Mouse (Mus musculus) testis, adult 2 months (tissue): ENCODE measurements around the gene Cic. TPM values are rescaled to one million over a fixed set of nuclear protein-coding genes. Genes with fewer than 3 reads are reported as not detected.

Source experiments
- H3K27ac ChIP-seq: fragments of 200-500 bp; 2 replicates; pipeline ENCODE4 v1.5.1; 2012; ENCODE audit warnings: low read depth, low read length; ENCODE audit not compliant: control insufficient read depth, insufficient read depth
- H3K27me3 ChIP-seq: fragments of 200-500 bp; 2 replicates; pipeline ENCODE4 v1.6.1; 2012; ENCODE audit warnings: mild to moderate bottlenecking, low read length, moderate library complexity; ENCODE audit not compliant: control insufficient read depth, insufficient read depth
- H3K36me3 ChIP-seq: fragments of 200-500 bp; 2 replicates; pipeline ENCODE4 v1.6.1; 2012; ENCODE audit warnings: mild to moderate bottlenecking, low read length; ENCODE audit not compliant: control insufficient read depth, insufficient read depth
- H3K4me1 ChIP-seq: fragments of 200-500 bp; 2 replicates; pipeline ENCODE4 v1.6.1; 2012; ENCODE audit warnings: low read length; ENCODE audit not compliant: control insufficient read depth, insufficient read depth
- H3K4me3 ChIP-seq: fragments of 200-500 bp; 2 replicates; pipeline ENCODE4 v1.5.1; 2012; ENCODE audit warnings: low read depth, mild to moderate bottlenecking, low read length, moderate library complexity, mixed read lengths; ENCODE audit not compliant: control insufficient read depth
- CTCF ChIP-seq: fragments of 200-500 bp; IDR thresholded peaks from 2 replicates; pipeline ENCODE4 v1.5.1; 2012; ENCODE audit warnings: low read depth, mild to moderate bottlenecking, inconsistent platforms, low read length, moderate library complexity; ENCODE audit not compliant: control insufficient read depth, insufficient read depth, insufficient replicate concordance
- POLR2A ChIP-seq: fragments of 200-500 bp; IDR thresholded peaks from 2 replicates; pipeline ENCODE4 v1.6.1; 2012; ENCODE audit warnings: low read depth, mild to moderate bottlenecking, inconsistent platforms, low read length, moderate library complexity; ENCODE audit not compliant: control insufficient read depth
- polyA plus RNA-seq: library from polyadenylated mRNA; depleted of rRNA; stranded (reverse); fragments of >200 nt; gene quantifications from 2 replicates; pipeline ENCODE4 v1.2.3, GENCODE M21; 2012

Gene Cic
- polyA plus RNA-seq, 1 experiment = 41.8 TPM

DNA sequence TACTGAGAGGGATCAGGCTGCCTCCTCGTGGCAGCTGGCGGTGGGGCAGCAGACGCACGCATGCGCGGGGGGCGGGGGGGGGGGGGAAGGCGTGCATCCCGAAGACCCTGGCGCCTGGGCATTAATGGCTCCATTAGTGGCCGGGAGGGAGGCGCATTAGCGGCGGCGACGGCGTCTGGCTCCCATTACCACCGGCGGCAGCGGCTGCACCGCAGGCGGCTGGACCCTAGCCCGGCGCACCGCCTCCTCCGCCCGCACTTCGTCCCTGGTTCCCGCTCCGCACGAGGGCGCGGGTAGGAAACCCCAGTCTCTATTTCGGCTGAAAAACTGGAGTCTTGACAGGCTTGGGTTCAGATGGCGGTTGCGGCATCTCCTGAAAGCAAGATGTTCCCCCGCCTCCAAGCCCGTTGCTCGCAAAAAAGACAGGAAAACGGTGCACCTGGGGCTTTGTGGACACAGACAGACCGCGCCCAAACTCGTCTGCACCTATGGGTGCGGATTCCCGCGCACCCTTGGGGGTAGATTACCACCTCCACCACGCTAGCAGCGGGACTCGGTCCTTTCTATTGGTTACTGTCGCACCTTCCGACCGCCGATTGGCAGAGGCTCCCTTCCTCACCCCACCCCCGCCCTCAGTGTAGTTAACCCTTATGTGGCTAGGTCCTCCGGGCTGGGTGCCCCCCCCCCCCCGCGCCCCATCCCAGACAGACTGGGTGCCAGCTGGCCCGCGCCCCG is 11.0 kb downstream of the Cic start:
- Histone ChIP-seq H3K4me3 (peak overlapping the region; percentile 69), H3K27ac (peak overlapping the region; percentile 89), H3K36me3 (no peaks in the 10 kb centered on the region), H3K27me3 (no peaks in the 10 kb centered on the region), H3K4me1 (peaks cover 44% of the 10 kb centered on the region)
- peak; percentile 44; the same call in 1 of the 2 replicates for TF ChIP-seq CTCF
- peak; percentile 44; the same call in 1 of the 2 replicates for TF ChIP-seq POLR2A

DNA sequence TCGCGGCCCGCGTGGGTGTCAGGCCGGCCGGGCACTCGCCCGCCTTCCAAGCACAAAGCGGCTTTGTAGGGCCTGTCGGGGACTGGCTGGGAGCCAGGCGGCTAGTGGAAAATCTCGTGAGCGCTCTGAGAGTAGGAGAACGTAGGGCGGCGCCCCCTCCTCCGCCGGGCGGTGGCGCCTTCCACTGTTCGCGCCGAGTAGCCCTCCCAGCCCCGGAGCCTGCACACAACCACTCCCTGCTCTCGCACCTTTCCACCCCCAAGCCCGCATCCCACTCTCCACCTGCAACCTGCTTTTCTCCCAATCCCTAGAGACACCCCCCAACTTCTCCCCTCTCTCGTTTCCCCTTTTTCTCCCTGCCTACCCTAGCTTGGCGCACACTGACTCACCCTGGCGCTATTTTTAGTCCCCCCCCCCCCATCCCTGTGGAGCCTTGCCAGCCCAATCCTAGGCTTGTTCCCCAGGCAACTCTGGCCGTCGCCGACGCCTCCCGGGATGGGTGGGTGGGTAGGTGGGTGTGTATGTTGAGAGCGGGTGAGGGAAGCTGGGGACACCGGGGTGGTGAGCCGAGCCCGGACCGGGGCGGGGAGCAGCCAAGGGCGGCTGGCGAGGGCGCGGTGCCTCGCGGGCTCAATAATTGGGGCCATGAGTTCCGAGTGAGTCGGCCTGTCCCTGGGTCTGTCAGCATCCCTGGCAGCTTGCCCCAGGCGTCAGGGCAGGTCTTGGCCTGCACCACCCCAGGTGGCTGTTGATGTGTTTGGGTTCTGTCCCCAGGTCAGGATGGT is 11.8 kb downstream of the Cic start:
- Histone ChIP-seq H3K27ac (peak overlapping the region; percentile 87), H3K4me3 (peak overlapping the region; percentile 69), H3K27me3 (no peaks in the 10 kb centered on the region), H3K4me1 (peaks cover 48% of the 10 kb centered on the region), H3K36me3 (no peaks in the 10 kb centered on the region)
- TF ChIP-seq POLR2A (no peak; the same call in 1 of the 2 replicates), CTCF (no peak)

DNA sequence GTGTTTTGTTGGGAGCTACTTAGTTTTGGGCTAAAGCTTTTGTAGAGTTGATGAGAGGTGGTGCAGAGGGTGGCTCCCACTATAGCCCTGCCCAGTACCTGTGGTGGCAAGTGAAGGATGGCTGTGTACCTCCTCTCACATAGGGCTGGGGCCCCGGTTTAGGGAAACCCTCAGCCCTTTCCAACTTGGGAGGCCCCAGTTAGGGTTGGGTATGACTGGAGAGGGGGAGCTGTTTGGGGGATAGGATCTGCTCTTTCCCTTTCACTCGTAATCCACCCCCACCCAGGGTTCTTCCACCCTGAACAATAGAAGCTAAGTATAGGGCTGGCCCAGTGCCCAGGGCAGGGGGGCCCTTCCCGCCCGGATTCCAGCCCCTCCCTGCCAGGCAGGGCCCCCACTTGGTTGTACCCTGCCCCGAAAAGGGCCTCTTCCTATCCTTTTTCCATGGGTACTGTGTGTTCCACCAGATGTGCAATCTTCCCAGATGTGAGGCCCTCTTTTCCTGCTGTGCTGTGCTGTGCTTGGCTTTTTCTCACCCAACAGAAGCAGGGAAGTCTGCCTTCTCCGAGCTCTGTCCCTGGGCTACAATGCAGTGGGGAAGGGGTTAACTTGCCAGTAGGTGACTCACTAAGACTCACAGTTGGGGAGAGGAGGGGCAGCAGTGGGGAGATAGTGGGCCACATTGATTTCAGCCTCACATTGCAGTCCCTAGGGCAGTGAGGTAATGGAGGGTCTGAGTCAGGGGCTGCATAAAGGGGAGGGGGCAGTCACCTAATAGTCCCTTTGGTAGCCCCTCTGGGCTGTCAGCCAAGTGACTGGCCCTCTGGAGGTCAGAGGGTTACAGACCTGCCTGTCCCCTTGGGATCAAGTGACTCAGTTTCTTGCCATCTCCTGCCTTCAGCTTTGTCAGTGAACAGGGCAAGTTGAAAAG is 12.6 kb downstream of the Cic start:
- Histone ChIP-seq H3K4me1 (peaks cover 50% of the 10 kb centered on the region), H3K27me3 (no peaks in the 10 kb centered on the region), H3K36me3 (peaks cover 2% of the 10 kb centered on the region; the same call in 1 of the 2 replicates), H3K27ac (peak overlapping the region; percentile 87), H3K4me3 (peak overlapping the region; percentile 69; the same call in 1 of the 2 replicates)
- TF ChIP-seq CTCF (no peak), POLR2A (no peak)

DNA sequence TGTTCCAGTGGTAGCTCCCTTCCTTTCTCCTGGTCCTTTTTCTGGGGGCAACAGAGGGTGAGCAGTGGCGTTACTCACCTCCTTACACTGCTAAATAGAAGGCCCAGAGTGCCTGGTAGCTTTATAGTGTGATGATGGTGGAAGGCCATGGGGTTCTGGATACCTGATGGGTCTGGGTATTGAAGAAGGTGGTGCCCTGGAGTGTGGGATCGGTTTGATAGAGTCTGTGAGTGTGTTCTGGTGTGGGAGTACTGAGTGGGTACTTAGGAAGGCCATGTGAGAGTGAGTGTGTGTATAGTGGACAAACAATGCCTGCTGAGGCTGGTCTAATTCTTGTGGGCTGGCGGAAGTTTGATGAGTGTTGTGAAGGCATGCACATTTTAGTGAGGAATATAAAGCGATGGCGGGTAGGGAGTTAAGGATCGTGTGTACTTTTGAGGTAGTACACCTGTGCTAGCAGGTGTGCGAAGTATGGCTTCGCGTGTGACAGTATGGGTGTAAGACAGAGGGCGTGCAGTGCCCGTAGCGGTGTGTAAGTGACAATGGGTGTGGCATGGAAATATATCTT is 13.7 kb downstream of the Cic start:
- Histone ChIP-seq H3K4me3 (peak overlapping the region; percentile 64), H3K27me3 (no peaks in the 10 kb centered on the region), H3K36me3 (peaks cover 2% of the 10 kb centered on the region; the same call in 1 of the 2 replicates), H3K27ac (peak overlapping the region; percentile 82), H3K4me1 (peaks cover 47% of the 10 kb centered on the region)
- TF ChIP-seq CTCF = no peak
- TF ChIP-seq POLR2A = no peak

DNA sequence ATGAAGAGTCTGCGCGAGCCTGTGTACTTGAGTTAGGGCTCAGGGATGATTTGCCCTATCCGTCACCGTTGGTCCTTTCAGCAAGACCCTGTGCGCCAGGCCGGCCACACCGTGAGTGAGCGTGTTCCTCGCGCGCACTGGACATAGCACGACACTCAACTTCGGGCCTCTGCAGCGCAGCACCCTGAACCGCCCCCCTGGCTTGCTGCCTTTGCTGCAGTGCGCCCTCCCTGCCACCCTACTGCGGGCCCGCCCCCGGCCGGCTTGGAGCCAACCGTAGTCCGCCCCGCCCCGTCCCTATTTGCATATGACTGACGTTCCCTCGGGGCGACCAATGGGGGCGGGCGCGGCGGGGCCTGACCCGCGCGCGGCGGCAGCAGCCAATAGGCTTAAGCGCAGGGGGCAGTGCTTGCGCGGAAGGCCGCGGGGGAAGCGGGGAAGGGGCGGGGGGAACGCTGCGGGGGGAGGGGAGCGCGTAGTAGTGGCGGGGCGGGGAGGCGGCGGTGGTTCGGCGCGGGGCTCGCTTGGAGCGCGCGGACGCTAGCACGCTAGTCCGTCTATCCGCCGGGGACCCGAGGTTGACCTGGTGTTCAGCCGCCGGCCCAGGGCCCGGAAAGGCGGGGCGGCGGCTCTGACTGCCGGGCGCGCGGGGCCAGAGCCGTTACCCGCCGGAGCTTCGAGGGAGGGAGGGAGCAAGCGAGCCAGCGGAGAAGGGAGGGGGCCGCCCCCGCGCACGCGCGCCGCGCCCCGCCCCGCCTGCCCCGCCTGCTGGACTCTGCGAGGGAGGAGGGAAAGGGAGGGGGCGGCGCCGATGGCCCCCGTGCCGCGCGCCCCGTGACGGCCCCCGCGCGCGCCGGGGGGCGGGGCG is 14.5 kb downstream of the Cic start:
- Histone ChIP-seq H3K27ac (peak overlapping the region; percentile 93), H3K4me1 (peaks cover 47% of the 10 kb centered on the region), H3K27me3 (no peaks in the 10 kb centered on the region), H3K4me3 (peak overlapping the region; percentile 95), H3K36me3 (peaks cover 2% of the 10 kb centered on the region)
- TF ChIP-seq CTCF (no peak), POLR2A (peak; percentile 64)

DNA sequence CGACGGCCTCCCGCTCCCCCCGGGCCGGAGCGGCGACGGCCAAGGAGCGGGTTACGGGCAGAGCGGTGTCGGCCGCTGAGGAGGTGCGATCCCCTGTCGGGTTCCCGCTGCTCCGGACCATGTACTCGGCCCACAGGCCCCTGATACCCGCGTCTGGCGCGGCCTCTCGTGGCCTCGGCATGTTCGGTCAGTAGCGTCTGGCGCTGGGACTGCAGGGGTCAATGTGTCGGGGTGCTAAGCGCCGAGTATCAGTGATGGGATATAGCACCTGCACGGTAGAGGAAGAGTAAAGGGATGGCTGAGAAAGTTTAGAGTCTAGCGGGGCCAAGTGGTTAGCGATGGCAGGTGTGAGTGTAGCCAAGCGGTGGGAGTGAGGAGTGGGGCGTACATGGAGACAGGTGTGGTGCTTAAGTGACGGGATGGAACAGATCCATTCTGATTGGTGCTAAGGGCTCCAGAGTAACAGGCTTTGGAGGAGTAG is 15.3 kb downstream of the Cic start:
- peaks cover 5% of the 10 kb centered on the region for H3K36me3 ChIP-seq
- TF ChIP-seq CTCF (no peak), POLR2A (no peak)
- H3K4me3 ChIP-seq = peak overlapping the region; percentile 95
- peaks cover 47% of the 10 kb centered on the region for H3K4me1 ChIP-seq
- peak overlapping the region; percentile 93 for H3K27ac ChIP-seq
- no peaks in the 10 kb centered on the region for H3K27me3 ChIP-seq
